Mouse (Mus musculus) neural tube, embryonic 14.5 days (tissue): Measurements from ENCODE around the gene Ebi3. TPM values are rescaled to one million over a fixed set of nuclear protein-coding genes. Genes with fewer than 3 reads are reported as not detected.

ENCODE experiments used
- ATAC-seq: fragments of 200-750 bp; cut with Nextera tagmentation; 2 replicates; pipeline ENCODE4 v1.8.0; 2017; ENCODE audit warnings: low read depth, mild to moderate bottlenecking, moderate TSS enrichment, moderate library complexity
- H3K27ac ChIP-seq: fragments of 300-500 bp; sonication (generic); 2 replicates; pipeline ENCODE4 v1.5.1; 2014; ENCODE audit warnings: low read depth, mild to moderate bottlenecking, control low read depth, low read length, moderate library complexity, mixed read lengths
- H3K27me3 ChIP-seq: fragments of 300-500 bp; sonication (generic); 2 replicates; pipeline ENCODE4 v1.6.1; 2014; ENCODE audit warnings: low read length; ENCODE audit not compliant: control insufficient read depth, insufficient read depth
- H3K36me3 ChIP-seq: fragments of 300-500 bp; sonication (generic); 2 replicates; pipeline ENCODE4 v1.6.1; 2014; ENCODE audit warnings: low read length, mixed read lengths; ENCODE audit not compliant: control insufficient read depth, insufficient read depth
- H3K4me1 ChIP-seq: fragments of 300-500 bp; sonication (generic); 2 replicates; pipeline ENCODE4 v1.6.1; 2014; ENCODE audit warnings: low read length; ENCODE audit not compliant: control insufficient read depth, insufficient read depth
- H3K4me2 ChIP-seq: fragments of 300-500 bp; sonication (generic); 2 replicates; pipeline ENCODE4 v1.6.1; 2014; ENCODE audit warnings: mild to moderate bottlenecking, low read depth, low read length, control low read depth
- H3K4me3 ChIP-seq: fragments of 300-500 bp; sonication (generic); 2 replicates; pipeline ENCODE4 v1.5.1; 2014; ENCODE audit warnings: low read depth, low read length, control low read depth, mixed read lengths
- H3K9ac ChIP-seq: fragments of 300-500 bp; sonication (generic); replicated peaks from 2 replicates; pipeline ENCODE4 v1.6.1; 2014; ENCODE audit warnings: low read depth, mild to moderate bottlenecking, control low read depth, low read length, mixed read lengths
- H3K9me3 ChIP-seq: fragments of 300-500 bp; sonication (generic); 2 replicates; pipeline ENCODE4 v1.6.1; 2016; ENCODE audit warnings: low read length; ENCODE audit not compliant: control insufficient read depth
- WGBS: fragments of 180-500 bp; shearing (Covaris S2); extraction: QIAGEN DNeasy Blood & Tissue Kit; methylation state at CpG from one replicate; pipeline ENCODE4 v1.1.7; 2014; 5-methylcytosine and 5-hydroxymethylcytosine counted together
- polyA plus RNA-seq: library from polyadenylated mRNA; unstranded; fragments of >200 nt; fragmentation: Nextera tagmentation; extraction: Ambion mirVana; gene quantifications from 2 replicates; pipeline ENCODE4 v1.2.1, GENCODE M21; 2014

Gene Ebi3
- polyA plus RNA-seq, 1 experiment from 2014 or later: 6.7 TPM

GRCm38 (mm10) chr17:55963171-55963570 is 10.7 kb downstream of the Ebi3 start:
- no peak overlapping the region for H3K4me2 ChIP-seq
- no peak for ATAC-seq
- H3K9ac ChIP-seq: no peak overlapping the region
- H3K27me3 ChIP-seq: no peaks in the 10 kb centered on the region
- H3K27ac ChIP-seq: no peak overlapping the region
- no peaks in the 10 kb centered on the region for H3K9me3 ChIP-seq
- WGBS: 79% methylated on average over 14 of the region's 14 CpGs
- peaks cover 6% of the 10 kb centered on the region; the same call in 1 of the 2 replicates for H3K36me3 ChIP-seq
- peaks cover 9% of the 10 kb centered on the region for H3K4me1 ChIP-seq
- H3K4me3 ChIP-seq: no peak overlapping the region

GRCm38 (mm10) chr17:55964496-55964895 is 12.1 kb downstream of the Ebi3 start:
- H3K4me2 ChIP-seq: no peak overlapping the region
- WGBS: 92% methylated on average over 10 of the region's 10 CpGs
- peaks cover 14% of the 10 kb centered on the region for H3K4me1 ChIP-seq
- no peak for ATAC-seq
- H3K9ac ChIP-seq: no peak overlapping the region
- H3K27me3 ChIP-seq: no peaks in the 10 kb centered on the region
- H3K27ac ChIP-seq: no peak overlapping the region
- H3K9me3 ChIP-seq: no peaks in the 10 kb centered on the region
- no peak overlapping the region for H3K4me3 ChIP-seq
- H3K36me3 ChIP-seq: peaks cover 6% of the 10 kb centered on the region; the same call in 1 of the 2 replicates

GRCm38 (mm10) chr17:55964996-55965395 is 12.6 kb downstream of the Ebi3 start:
- H3K4me3 ChIP-seq: no peak overlapping the region
- H3K27me3 ChIP-seq: no peaks in the 10 kb centered on the region
- no peak overlapping the region for H3K27ac ChIP-seq
- no peaks in the 10 kb centered on the region for H3K9me3 ChIP-seq
- no peak for ATAC-seq
- WGBS: 83% methylated on average over 9 of the region's 9 CpGs
- H3K4me1 ChIP-seq: peaks cover 15% of the 10 kb centered on the region
- H3K9ac ChIP-seq: no peak overlapping the region
- no peak overlapping the region for H3K4me2 ChIP-seq
- peaks cover 6% of the 10 kb centered on the region; the same call in 1 of the 2 replicates for H3K36me3 ChIP-seq

- Histone ChIP-seq H3K36me3 (peaks cover 1% of the 10 kb centered on the region; the same call in 1 of the 2 replicates), H3K4me1 (peaks cover 20% of the 10 kb centered on the region), H3K4me2 (no peak overlapping the region), H3K9me3 (no peaks in the 10 kb centered on the region), H3K27me3 (no peaks in the 10 kb centered on the region), H3K9ac (no peak overlapping the region), H3K4me3 (no peak overlapping the region), H3K27ac (no peak overlapping the region)
- ATAC-seq: no peak
- 97% methylated on average over 4 of the region's 4 CpGs for WGBS
Measured at GRCm38 (mm10) chr17:55967186-55967585, 14.7 kb downstream of the Ebi3 start.

- Histone ChIP-seq H3K27ac (no peak overlapping the region), H3K36me3 (peaks cover 6% of the 10 kb centered on the region), H3K9me3 (no peaks in the 10 kb centered on the region), H3K4me2 (no peak overlapping the region), H3K4me1 (peaks cover 20% of the 10 kb centered on the region), H3K27me3 (no peaks in the 10 kb centered on the region), H3K9ac (no peak overlapping the region), H3K4me3 (no peak overlapping the region)
- 40% methylated on average over 7 of the region's 7 CpGs for WGBS
- no peak for ATAC-seq
Measured at GRCm38 (mm10) chr17:55968210-55968609, 15.8 kb downstream of the Ebi3 start.

GRCm38 (mm10) chr17:55969560-55969959 is 17.1 kb downstream of the Ebi3 start:
- Histone ChIP-seq H3K4me1 (peaks cover 20% of the 10 kb centered on the region), H3K9ac (peak overlapping the region; percentile 96), H3K36me3 (peaks cover 13% of the 10 kb centered on the region), H3K4me2 (peak overlapping the region; percentile 59), H3K4me3 (peak overlapping the region; percentile 65; the same call in 1 of the 2 replicates), H3K27ac (peak overlapping the region; percentile 90), H3K27me3 (no peaks in the 10 kb centered on the region), H3K9me3 (no peaks in the 10 kb centered on the region)
- peak; percentile 72 for ATAC-seq
- 7% methylated on average over 14 of the region's 14 CpGs for WGBS

GRCm38 (mm10) chr17:55969966-55970891 is 17.8 kb downstream of the Ebi3 start, which contains the start of gene Shd:
Gene Shd (plus strand): TSS chr17:55970467.
- H3K36me3 ChIP-seq: peaks cover 13% of the 10 kb centered on the region
- peak within 1 kb of the TSS; percentile 96 for H3K9ac ChIP-seq
- peak within 1 kb of the TSS; percentile 59 for H3K4me2 ChIP-seq
- H3K4me3 ChIP-seq: peak within 1 kb of the TSS; percentile 65
- H3K27ac ChIP-seq: peak within 1 kb of the TSS; percentile 90
- no peaks in the 10 kb centered on the region for H3K27me3 ChIP-seq
- peak; percentile 54 for ATAC-seq
- no peaks in the 10 kb centered on the region for H3K9me3 ChIP-seq
- peaks cover 20% of the 10 kb centered on the region for H3K4me1 ChIP-seq
- WGBS: 7% methylated on average over 53 of the region's 55 CpGs

GRCm38 (mm10) chr17:55971453-55971852 is 19.0 kb downstream of the Ebi3 start:
- no peak for ATAC-seq
- Histone ChIP-seq H3K36me3 (peaks cover 13% of the 10 kb centered on the region), H3K9me3 (no peaks in the 10 kb centered on the region), H3K4me3 (peak overlapping the region; percentile 65), H3K4me2 (peak overlapping the region; percentile 59), H3K27ac (no peak overlapping the region; the same call in 1 of the 2 replicates), H3K9ac (peak overlapping the region; percentile 96), H3K4me1 (peaks cover 20% of the 10 kb centered on the region), H3K27me3 (no peaks in the 10 kb centered on the region)
- 26% methylated on average over 22 of the region's 22 CpGs for WGBS
